Mouse (Mus musculus) retina, adult 2 months (tissue): Measurements from ENCODE around the gene Gpr142.
A peak's percentile ranks its signal among the peaks of the same experiment; 100 is the strongest.

Source experiments
- DNase-seq: peaks from one replicate; pipeline ENCODE4 v3.0.0-alpha.2; 2012; ENCODE audit warnings: low read depth, low spot score

Gpr142 gene

GRCm38 (mm10) chr11:114798624-114799023 lies at the start of gene Gpr142:
Gene Gpr142 (plus strand): TSS chr11:114798924.
- no peak for DNase-seq

- no peak for DNase-seq
Observed at GRCm38 (mm10) chr11:114764820-114765818, 33.6 kb upstream of the Gpr142 start, which contains the start of gene Kif19a. Gene Kif19a (plus strand): TSS chr11:114765388.

- DNase-seq = no peak
Observed at GRCm38 (mm10) chr11:114769911-114770310, 28.8 kb upstream of the Gpr142 start.

GRCm38 (mm10) chr11:114771896-114772295 lies 26.8 kb upstream of the Gpr142 start:
- DNase-seq = no peak

- DNase-seq = no peak
Observed at GRCm38 (mm10) chr11:114780076-114780475, 18.6 kb upstream of the Gpr142 start.

GRCm38 (mm10) chr11:114785892-114786291 lies 12.8 kb upstream of the Gpr142 start:
- DNase-seq = no peak

GRCm38 (mm10) chr11:114786326-114786725 lies 12.4 kb upstream of the Gpr142 start:
- no peak for DNase-seq

GRCm38 (mm10) chr11:114787611-114788010 lies 11.1 kb upstream of the Gpr142 start:
- no peak for DNase-seq

GRCm38 (mm10) chr11:114789061-114789714 lies 9.5 kb upstream of the Gpr142 start:
- DNase-seq = no peak

GRCm38 (mm10) chr11:114789716-114790115 lies 9.0 kb upstream of the Gpr142 start:
- no peak for DNase-seq

GRCm38 (mm10) chr11:114790171-114790570 lies 8.6 kb upstream of the Gpr142 start:
- no peak for DNase-seq

- DNase-seq = no peak
Observed at GRCm38 (mm10) chr11:114790841-114791240, 7.9 kb upstream of the Gpr142 start.

GRCm38 (mm10) chr11:114791351-114791889 lies 7.3 kb upstream of the Gpr142 start:
- no peak for DNase-seq

- no peak for DNase-seq
Observed at GRCm38 (mm10) chr11:114791891-114792411, 6.8 kb upstream of the Gpr142 start.

GRCm38 (mm10) chr11:114792931-114793494 lies 5.7 kb upstream of the Gpr142 start:
- DNase-seq = no peak

- DNase-seq = no peak
Observed at GRCm38 (mm10) chr11:114793868-114794545, 4.7 kb upstream of the Gpr142 start.

- no peak for DNase-seq
Observed at GRCm38 (mm10) chr11:114794691-114795090, 4.0 kb upstream of the Gpr142 start.

GRCm38 (mm10) chr11:114795231-114795746 lies 3.4 kb upstream of the Gpr142 start:
- DNase-seq = peak; percentile 51

- DNase-seq = no peak
Observed at GRCm38 (mm10) chr11:114795848-114796322, 2.8 kb upstream of the Gpr142 start, which contains the start of gene Btbd17. Gene Btbd17 (minus strand): TSS chr11:114795945.

GRCm38 (mm10) chr11:114797176-114797575 lies 1.5 kb upstream of the Gpr142 start:
- no peak for DNase-seq

GRCm38 (mm10) chr11:114797981-114798380 lies 743 bp upstream of the Gpr142 start:
- DNase-seq = no peak
